Comparison of ENCODE assay signal across 8 mouse cellular contexts in genomic region chr2:4499257-4499656, GRCm38 (mm10).
DNase-seq lines count a peak whose midpoint lies in the region; ATAC-seq lines count a peak whose summit lies in the region.

No protein-coding gene starts in this region.

- intact Hi-C loops in left cerebral cortex, postnatal 10 days (cut with DNase I) = loop anchor here (2.0 to 5.0 kb wide), 2 partner anchors 108 to 366 kb away; no protein-coding TSS in a partner anchor

- peak; percentile 45 to 67 for DNase-seq in left cerebral cortex, postnatal 10 days (ENCODE audit: extremely low spot score in 1 of 2, low spot score in 2 of 2)
- DNase-seq in left cerebral cortex, adult 8-10 months (ENCODE audit: low spot score in 2 of 2) = no peak
- DNase-seq in Muller cell, postnatal 12 days (ENCODE audit: inconsistent ontology term) = peak; percentile 62
- peak; percentile 67 for DNase-seq in cerebellum, adult 9-10 months
- peak; percentile 79 for DNase-seq in gastrocnemius, postnatal 10 days
- peak; percentile 80 to 84 for DNase-seq in kidney, postnatal 4 days
- peak; percentile 39 to 55 for DNase-seq in thymus, postnatal 36 days

- ATAC-seq in monocyte, adult 5-6 weeks (replicated peaks; ENCODE audit: insufficient number of reproducible peaks, low FRiP score, low TSS enrichment, poor library complexity, severe bottlenecking) = peak; percentile 82

Comparison
In these comparisons a context has a peak if more than half of its experiments do, and no peak if none do; other contexts are left out.
1. DNase-seq: peak in left cerebral cortex, postnatal 10 days (2 of 2), Muller cell, postnatal 12 days (single experiment), cerebellum, adult 9-10 months (single experiment), gastrocnemius, postnatal 10 days (single experiment), kidney, postnatal 4 days (2 of 2) and thymus, postnatal 36 days (2 of 2); none in left cerebral cortex, adult 8-10 months (0 of 2).